Mouse (Mus musculus) CD4-positive helper T cell, adult 2 months (primary cell): Measurements from ENCODE around the gene Ccdc158.
A peak's percentile ranks its signal among the peaks of the same experiment; 100 is the strongest.

Source experiments
- DNase-seq: peaks from one replicate; pipeline ENCODE4 v3.0.0-alpha.2; 2012; ENCODE audit warnings: low read depth, missing footprints, low spot score

Gene Ccdc158

GRCm38 (mm10) chr5:92602691-92603690 lies 72.1 kb downstream of the Ccdc158 start, which contains the start of gene Stbd1:
Stbd1 (plus strand) TSS chr5:92603041.
- peak; percentile 61 for DNase-seq

GRCm38 (mm10) chr5:92599030-92599429 lies 76.0 kb downstream of the Ccdc158 start:
- DNase-seq, result no peak

- DNase-seq, result no peak
Observed at GRCm38 (mm10) chr5:92596865-92597264, 78.2 kb downstream of the Ccdc158 start.

- DNase-seq, result no peak
Observed at GRCm38 (mm10) chr5:92595026-92595425, 80.0 kb downstream of the Ccdc158 start.

DNA sequence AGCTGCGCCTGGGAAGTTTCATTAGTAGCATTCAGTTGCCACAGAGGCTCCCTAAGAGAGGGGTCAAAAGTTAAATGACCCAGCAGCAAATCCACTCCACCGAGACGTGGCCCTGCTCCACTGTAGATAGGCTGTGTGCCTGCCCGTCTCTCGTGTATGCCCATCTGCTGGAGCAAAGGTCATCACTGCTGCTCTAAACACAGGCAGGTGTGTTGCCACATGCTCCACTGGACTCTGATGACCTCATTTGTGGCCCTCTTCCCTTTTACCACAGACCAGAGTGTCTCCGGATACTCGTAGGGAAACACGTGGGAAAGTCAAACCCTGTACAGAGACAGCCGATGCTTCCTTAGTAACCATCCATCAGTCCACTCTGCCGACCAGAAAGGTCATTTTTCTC lies 89.1 kb downstream of the Ccdc158 start:
- DNase-seq, result no peak

- no peak for DNase-seq
Observed at GRCm38 (mm10) chr5:92579559-92579958, 95.5 kb downstream of the Ccdc158 start.

GRCm38 (mm10) chr5:92571232-92571631 lies 103.8 kb downstream of the Ccdc158 start:
- no peak for DNase-seq

DNA sequence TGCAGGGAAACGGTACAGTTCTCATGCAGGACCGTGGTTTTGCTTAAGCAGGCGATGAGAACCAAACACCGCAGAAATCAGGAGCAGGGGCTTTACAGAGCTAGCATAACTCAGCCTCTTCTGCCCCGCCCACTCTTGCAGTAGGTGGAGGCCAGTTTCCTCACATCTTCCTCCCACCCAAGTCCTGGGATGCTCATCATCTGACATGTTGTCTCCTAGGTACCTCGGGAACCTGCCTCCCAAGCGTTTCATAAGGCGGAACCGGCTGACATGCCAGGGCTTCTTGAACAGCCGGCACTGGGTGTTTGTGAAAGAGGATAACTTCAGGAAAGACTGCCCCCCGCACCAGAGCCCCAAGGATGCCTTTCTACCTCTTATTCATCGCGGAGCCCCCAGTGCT lies 113.1 kb downstream of the Ccdc158 start:
- DNase-seq, result no peak

DNA sequence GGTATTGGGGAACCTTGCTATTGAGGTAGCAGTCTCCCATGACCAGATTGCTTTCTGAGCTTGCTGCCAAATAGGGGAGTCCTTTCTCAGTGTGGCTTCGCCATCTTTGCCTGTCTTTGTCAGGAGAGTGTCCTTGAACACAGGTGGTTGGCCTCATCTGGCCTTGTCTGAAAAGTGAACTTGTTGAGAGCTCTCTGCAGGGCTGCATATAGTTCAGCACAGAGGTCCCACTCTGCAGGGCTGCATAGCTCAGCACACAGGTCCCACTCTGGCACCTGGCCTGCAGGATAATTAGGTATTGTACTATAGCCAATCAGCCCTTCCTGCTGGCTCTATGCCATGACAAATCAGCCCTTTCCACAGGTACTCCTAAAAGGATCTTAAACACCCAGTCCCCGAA lies 114.9 kb downstream of the Ccdc158 start:
- no peak for DNase-seq
